Mouse (Mus musculus) heart, postnatal 0 days (tissue): ENCODE data around the gene Pitx2.

Source experiments
- CTCF ChIP-seq: IDR thresholded peaks from 2 replicates; pipeline ENCODE4 v1.5.1; 2016; ENCODE audit warnings: antibody characterized with exemption, control low read depth, low read depth
- EP300 ChIP-seq: IDR thresholded peaks from 2 replicates; pipeline ENCODE4 v1.6.1; 2016; ENCODE audit warnings: antibody characterized with exemption, low read depth

DNA sequence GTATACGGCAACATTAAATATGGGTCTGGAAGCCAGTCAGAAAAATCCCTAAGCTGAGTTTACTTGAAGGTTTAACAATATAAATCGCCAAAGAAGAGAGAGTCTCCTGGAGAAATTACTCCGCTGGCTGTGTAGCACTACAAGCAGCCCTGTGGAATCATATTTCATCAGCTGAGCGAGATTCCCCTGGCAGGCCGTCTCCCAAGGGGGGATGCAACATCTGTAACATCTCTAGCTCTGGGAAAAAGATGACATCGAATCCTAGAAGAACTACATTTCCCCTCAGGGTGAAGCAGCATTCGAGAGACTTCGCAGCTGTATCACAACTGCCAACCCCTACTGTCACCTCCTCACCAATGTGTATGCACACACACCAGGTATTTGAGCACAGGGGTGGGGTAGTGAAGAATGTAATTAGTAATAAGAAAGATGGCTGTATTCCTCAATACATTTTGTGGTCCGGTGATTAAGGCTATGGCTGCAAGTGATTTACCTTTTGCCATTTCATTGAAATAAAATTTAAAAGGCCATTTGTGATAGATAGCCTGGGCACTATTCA lies 40.8 kb upstream of the Pitx2 start:
- TF ChIP-seq EP300 (no peak), CTCF (no peak)
